Mouse (Mus musculus): Measurements from ENCODE around the gene Lypla2.

DNA sequence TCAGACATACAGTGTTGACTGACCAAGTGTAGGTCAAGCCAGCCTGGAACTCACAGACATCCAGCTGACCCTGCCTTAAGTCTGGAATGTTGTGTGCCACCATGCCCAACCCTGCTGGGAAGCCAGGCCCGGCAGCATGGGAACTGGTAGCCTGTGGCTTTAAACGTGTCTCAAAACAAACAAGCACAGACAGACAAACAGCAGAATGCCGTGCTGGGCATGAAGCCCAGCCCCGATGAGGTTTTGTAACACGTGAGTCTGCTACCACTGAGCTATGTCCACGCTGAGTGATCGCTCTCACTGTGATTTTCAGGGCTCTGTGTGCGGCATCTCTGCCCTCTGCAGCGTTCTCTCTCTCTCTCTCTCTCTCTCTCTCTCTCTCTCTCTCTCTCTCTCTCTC is 16.5 kb downstream of the Lypla2 start:
- no peak for TF ChIP-seq CTCF (IDR thresholded peaks at IDR 0.05; ENCODE audit: low read depth)
- no peak for TF ChIP-seq EP300 (IDR thresholded peaks at IDR 0.05; ENCODE audit: low read depth)
